Mouse (Mus musculus) urinary bladder, adult 18-20 months (tissue): ENCODE results near the gene Maff.

Experiments
- DNase-seq, 2 experiments: peaks; one replicate each; pipeline ENCODE4 v3.0.0; 2022; ENCODE audit warnings: low spot score in 2 of 2, mixed read lengths in 2 of 2

The Maff gene

DNA sequence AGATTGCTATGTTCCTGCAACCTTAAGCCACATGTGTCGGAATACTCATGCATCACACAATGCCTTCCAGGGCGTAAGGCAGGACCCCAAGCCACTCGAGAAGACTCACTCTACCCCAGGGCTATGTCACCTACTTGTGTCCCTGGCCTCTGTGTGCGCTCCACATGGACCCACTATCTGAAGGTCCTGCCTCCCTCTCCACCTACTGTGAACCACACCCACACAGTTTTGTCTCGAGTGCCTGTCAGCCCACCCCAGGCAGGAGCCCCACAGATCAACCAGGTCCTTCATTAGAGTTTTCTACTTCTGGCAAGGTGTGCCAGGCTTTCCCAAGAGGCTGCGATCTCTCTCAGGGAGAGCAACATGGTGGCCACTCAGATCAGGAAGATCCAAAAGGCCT, 48.9 kb downstream of the Maff start:
- no peak for DNase-seq

DNA sequence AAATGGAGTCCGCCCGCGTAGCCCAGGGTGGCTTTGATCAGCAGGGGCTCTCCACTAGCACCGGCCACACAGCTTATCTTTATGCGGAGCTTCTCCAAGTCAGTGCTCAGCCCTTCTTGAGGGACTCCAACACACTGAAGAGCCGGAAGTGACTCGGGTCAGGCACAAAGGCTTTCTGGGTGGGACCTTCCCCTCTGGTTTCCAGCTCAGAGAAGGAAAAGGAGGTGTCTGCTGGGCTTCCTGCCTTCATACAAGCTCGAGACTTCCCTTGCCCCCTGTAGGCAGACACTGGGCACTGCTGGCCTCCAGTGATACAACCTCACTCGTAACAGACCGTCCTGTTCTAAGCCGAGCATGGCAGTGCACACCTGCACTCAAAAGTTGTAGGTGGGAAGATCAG, 50.3 kb downstream of the Maff start:
- no peak for DNase-seq

GRCm38 (mm10) chr15:79399231-79400052, 53.0 kb downstream of the Maff start:
- DNase-seq: no peak

DNA sequence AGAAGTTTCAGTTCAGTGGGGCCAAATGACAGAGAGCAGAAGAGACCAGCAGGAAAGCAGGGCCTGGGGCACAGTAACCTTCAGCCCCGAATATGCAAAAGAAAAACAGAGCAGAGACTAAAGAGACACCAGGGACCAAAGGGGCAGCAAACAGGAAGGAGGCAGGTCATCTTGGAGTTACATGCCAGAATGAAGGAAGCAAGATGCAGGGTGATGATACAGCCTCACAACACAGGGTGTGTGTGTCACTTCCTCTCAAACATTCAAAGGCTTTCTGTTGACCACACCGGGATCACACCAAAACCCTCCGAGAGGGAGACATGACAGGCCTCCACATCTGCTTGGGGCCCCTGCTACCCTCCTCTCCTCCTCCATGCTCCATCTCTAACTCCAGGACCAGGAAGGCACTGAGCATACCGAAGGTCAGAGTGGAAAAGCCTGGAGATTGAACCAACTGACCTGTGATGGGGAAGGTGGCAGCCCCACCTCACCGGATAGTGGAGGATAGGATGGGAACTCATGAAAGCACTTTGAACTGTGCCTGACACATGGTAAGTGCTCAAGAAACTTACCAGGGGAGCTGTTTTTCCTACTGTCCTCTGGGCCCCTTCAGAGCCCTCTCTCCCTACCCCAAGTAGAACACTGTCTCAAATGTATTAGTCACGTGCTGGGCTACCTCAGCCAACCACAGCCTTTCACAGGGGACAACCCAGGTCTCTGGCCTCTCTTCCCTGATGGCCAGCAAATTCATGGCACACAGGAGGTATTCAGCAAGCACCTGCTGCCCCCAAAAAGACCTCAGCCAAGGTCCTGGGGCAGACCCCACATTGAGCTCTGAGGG, 53.9 kb downstream of the Maff start:
- DNase-seq: no peak

GRCm38 (mm10) chr15:79400975-79401365, 54.5 kb downstream of the Maff start:
- no peak for DNase-seq

DNA sequence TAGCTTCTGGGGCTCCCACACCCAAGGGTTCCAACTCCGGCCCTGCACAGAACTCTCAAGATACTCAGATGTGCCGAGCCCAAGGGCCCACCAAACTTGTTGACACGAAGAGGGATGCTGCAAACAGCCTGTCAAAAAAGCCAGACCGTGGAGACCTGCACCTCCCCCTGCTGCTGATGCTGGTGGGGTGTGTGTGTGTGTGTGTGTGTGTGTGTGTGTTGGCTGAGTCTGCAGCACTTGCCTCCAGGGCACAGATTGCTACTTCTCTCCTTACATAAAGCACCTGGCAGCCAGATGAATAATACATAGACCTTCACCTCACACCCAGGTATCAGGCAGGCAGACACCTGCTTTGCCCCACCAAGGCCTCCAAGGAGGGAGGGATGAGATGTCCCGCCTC, 55.8 kb downstream of the Maff start:
- no peak for DNase-seq

GRCm38 (mm10) chr15:79402836-79403762, 56.7 kb downstream of the Maff start, which contains the start of gene Tmem184b:
Tmem184b (minus strand) TSS chr15:79403569.
- DNase-seq: peak; percentile 76 to 87

DNA sequence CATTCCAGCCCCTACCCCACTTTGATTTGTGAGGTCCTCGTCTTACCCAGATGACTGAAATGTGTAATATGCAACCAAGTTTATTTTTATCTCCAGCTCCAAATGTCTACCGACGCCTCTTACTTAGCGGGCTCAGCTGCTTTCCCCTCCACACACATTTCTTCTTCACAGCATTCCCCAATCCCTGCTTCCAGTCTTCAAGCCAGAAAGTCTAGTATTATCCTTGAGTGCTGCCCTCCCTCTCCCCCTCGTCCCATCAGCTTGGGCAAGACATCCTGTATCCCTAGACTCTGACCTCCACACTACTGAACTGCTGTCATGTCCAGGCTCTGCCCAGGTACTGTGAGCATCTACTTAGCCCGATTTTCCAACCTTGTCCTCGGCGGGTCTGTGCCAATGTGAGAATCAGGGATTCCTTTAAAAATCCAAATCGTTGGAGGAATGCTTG, 57.4 kb downstream of the Maff start:
- DNase-seq: no peak

GRCm38 (mm10) chr15:79404277-79404676, 57.9 kb downstream of the Maff start:
- DNase-seq: no peak

GRCm38 (mm10) chr15:79406564-79406963, 60.1 kb downstream of the Maff start:
- DNase-seq: no peak
